Mouse (Mus musculus): ENCODE results near the gene Sdad1.

- peak; percentile 83 for TF ChIP-seq CTCF (IDR thresholded peaks at IDR 0.05; ENCODE audit: low read depth, low read length)
- 0 out of 2 replicates have a peak, but pooled peaks have one; percentile 35 for TF ChIP-seq POLR2A (IDR thresholded peaks at IDR 0.05; ENCODE audit: extremely low read depth, insufficient read depth, low read length)
These were observed at the start of gene Sdad1 for GRCm38 (mm10) chr5:92309681-92310511.
